Comparison of ENCODE assay signal across 8 mouse cellular contexts in genomic region chr14:105258379-105259034, GRCm38 (mm10). TPM values are rescaled to one million over a fixed set of nuclear protein-coding genes. Genes with fewer than 3 reads are reported as not detected.
DNase-seq lines count a peak whose midpoint lies in the region; ATAC-seq and TF ChIP-seq lines count a peak whose summit lies in the region.

TSS of gene Ndfip2 (plus strand) at chr14:105258573.

- peak; percentile 98 for ATAC-seq in forebrain, postnatal 0 days

- peak; percentile 64 to 84; a peak in 3 of 4 replicates for TF ChIP-seq POLR2A in MEL (IDR thresholded peaks at IDR 0.05; ENCODE audit: control insufficient read depth in 1 of 2, insufficient read depth in 1 of 2, low read depth in 1 of 2, low read length in 2 of 2, poor library complexity in 1 of 2)

- H3K27me3 ChIP-seq in MEL (ENCODE audit: control insufficient read depth in 1 of 2, insufficient read depth in 2 of 2, low read length in 2 of 2), result no peaks in the 10 kb centered on the region; a peak in 1 of 4 replicates
- H3K27me3 ChIP-seq in forebrain, postnatal 0 days (ENCODE audit: insufficient read depth, low read length), result no peaks in the 10 kb centered on the region

- H3K36me3 ChIP-seq in MEL (ENCODE audit: control insufficient read depth in 1 of 2, insufficient read depth in 2 of 2, low read length in 2 of 2), result peaks cover 0 to 5% of the 10 kb centered on the region in 2 experiments; a peak in 3 of 4 replicates
- no peaks in the 10 kb centered on the region for H3K36me3 ChIP-seq in forebrain, postnatal 0 days (ENCODE audit: insufficient read depth)

- peak within 1 kb of the TSS; percentile 81 to 93 for H3K4me3 ChIP-seq in MEL (ENCODE audit: control insufficient read depth in 1 of 2, insufficient read depth in 1 of 2, low read depth in 2 of 2, low read length in 2 of 2)
- peak within 1 kb of the TSS; percentile 74 for H3K4me3 ChIP-seq in forebrain, postnatal 0 days (ENCODE audit: low read depth, low read length)

- TF ChIP-seq CTCF in MEL (IDR thresholded peaks at IDR 0.05 in 2 of 3, conservative IDR thresholded peaks at IDR 0.05 in 1 of 3; ENCODE audit: control insufficient read depth in 1 of 3, insufficient read depth in 1 of 3, low read depth in 2 of 3, low read length in 3 of 3, poor library complexity in 1 of 3, severe bottlenecking in 1 of 3), result no peak
- peak; percentile 36; the same call in 1 of the 2 replicates for TF ChIP-seq CTCF in forebrain, postnatal 0 days (IDR thresholded peaks at IDR 0.05; ENCODE audit: low read depth)

- 3% methylated on average over 68 of the region's 70 CpGs for WGBS in forebrain, postnatal 0 days

- no peak for TF ChIP-seq EP300 in MEL (IDR thresholded peaks at IDR 0.05; ENCODE audit: low read depth in 1 of 2, low read length in 2 of 2)

- H3K4me2 ChIP-seq in forebrain, postnatal 0 days (ENCODE audit: low read depth), result peak within 1 kb of the TSS; percentile 65

- peak within 1 kb of the TSS; percentile 41 for H3K27ac ChIP-seq in MEL (ENCODE audit: control insufficient read depth, low read depth, low read length)
- H3K27ac ChIP-seq in forebrain, postnatal 0 days (ENCODE audit: low read depth, low read length), result peak within 1 kb of the TSS; percentile 90

- H3K9ac ChIP-seq in MEL (ENCODE audit: control insufficient read depth, low read depth, low read length, poor library complexity, severe bottlenecking), result peak within 1 kb of the TSS; percentile 84
- peak within 1 kb of the TSS; percentile 89 for H3K9ac ChIP-seq in forebrain, postnatal 0 days

- peaks cover 16% of the 10 kb centered on the region for H3K79me2 ChIP-seq in MEL (ENCODE audit: control insufficient read depth, insufficient read depth, low read length, poor library complexity)

- peak; percentile 92 for DNase-seq in MEL (ENCODE audit: low read depth, low spot score)
- DNase-seq in cerebellum, adult 18-20 months, result peak; percentile 89 to 94
- DNase-seq in forebrain, postnatal 0 days, result peak; percentile 94
- peak; percentile 88 for DNase-seq in heart, postnatal 4 days
- peak; percentile 78 to 89 for DNase-seq in layer of hippocampus, postnatal 10 days (ENCODE audit: low spot score in 2 of 2)
- peak; percentile 87 for DNase-seq in lung, postnatal 10 days
- DNase-seq in ovary, postnatal 36 days (ENCODE audit: low spot score), result peak; percentile 88
- peak; percentile 90 for DNase-seq in thymus, postnatal 25 days

- no peaks in the 10 kb centered on the region for H3K9me3 ChIP-seq in MEL (replicated peaks; ENCODE audit: insufficient read depth, low read length)
- H3K9me3 ChIP-seq in forebrain, postnatal 0 days (ENCODE audit: low read length), result no peaks in the 10 kb centered on the region

- H3K4me1 ChIP-seq in MEL (ENCODE audit: control insufficient read depth in 1 of 2, insufficient read depth in 2 of 2, low read length in 2 of 2), result no peaks in the 10 kb centered on the region
- H3K4me1 ChIP-seq in forebrain, postnatal 0 days (ENCODE audit: insufficient read depth), result no peaks in the 10 kb centered on the region; the same call in 1 of the 2 replicates

- TF ChIP-seq RAD21 in MEL (IDR thresholded peaks at IDR 0.05; ENCODE audit: low read depth, low read length), result no peak

TF ChIP-seq in MEL, 35 proteins besides CTCF, POLR2A, EP300 and RAD21:
- TF ChIP-seq HCFC1 (IDR thresholded peaks at IDR 0.05; ENCODE audit: low read depth, low read length), result peak; percentile 75
- TF ChIP-seq ELF1 (IDR thresholded peaks at IDR 0.05; ENCODE audit: low read depth, low read length), result 0 out of 2 replicates have a peak, but pooled peaks have one; percentile 50
- no peak for TF ChIP-seq MAFK (IDR thresholded peaks at IDR 0.05; ENCODE audit: borderline replicate concordance, low read depth, low read length)
- peak; percentile 27; the same call in 1 of the 2 replicates for TF ChIP-seq TCF12 (IDR thresholded peaks at IDR 0.05; ENCODE audit: low read depth, low read length)
- peak; percentile 59; the same call in 1 of the 2 replicates for TF ChIP-seq ZMIZ1 (IDR thresholded peaks at IDR 0.05; ENCODE audit: low read depth, low read length)
- TF ChIP-seq ZNF384 (IDR thresholded peaks at IDR 0.05; ENCODE audit: low read depth, low read length), result peak; percentile 86
- TF ChIP-seq UBTF (IDR thresholded peaks at IDR 0.05; ENCODE audit: borderline replicate concordance, insufficient read depth, low read depth, low read length), result 0 out of 2 replicates have a peak, but pooled peaks have one; percentile 72
- peak; percentile 38; the same call in 1 of the 2 replicates for TF ChIP-seq SIN3A (IDR thresholded peaks at IDR 0.05; ENCODE audit: low read length)
- TF ChIP-seq NRF1 (IDR thresholded peaks at IDR 0.05; ENCODE audit: insufficient read depth, low read depth, low read length, poor library complexity, severe bottlenecking), result peak; percentile 98
- TF ChIP-seq TAL1 (IDR thresholded peaks at IDR 0.05; ENCODE audit: low read length), result no peak
- 0 out of 2 replicates have a peak, but pooled peaks have one; percentile 55 for TF ChIP-seq NELFE (IDR thresholded peaks at IDR 0.05; ENCODE audit: low read depth, low read length)

RNA-seq across cellular contexts. Expression of gene Ndfip2, which starts in this region (rescaled TPM):
- total RNA-seq in MEL (2012; rRNA removed), result 13.7 and 16.6 TPM in 2 replicates
- 10 to 100 TPM in 1 of 2 experiments, not detected in 1; 26.3 TPM for polyA plus RNA-seq in MEL (2012; ENCODE audit: insufficient read depth in 1 of 2, insufficient read length in 2 of 2, low read depth in 1 of 2, low replicate concordance in 2 of 2, missing spikeins in 1 of 2)
- total RNA-seq in forebrain, postnatal 0 days (2014; rRNA removed), result 111 and 126 TPM in 2 replicates
- 86.5 and 97.6 TPM in 2 replicates for polyA plus RNA-seq in forebrain, postnatal 0 days (2015; fragmentation: Nextera tagmentation; extraction: Ambion mirVana)
- total RNA-seq in heart, postnatal 4 days (2021), result 10 to 100 TPM; 33.9 to 35.4 TPM
- total RNA-seq in layer of hippocampus, postnatal 10 days (2021), result 10 to 100 TPM; 75.8 to 89.5 TPM

Comparison
In these comparisons a context has a peak if more than half of its experiments do, and no peak if none do; other contexts are left out.
1. Peak in every context shown above with its lines: DNase-seq, ATAC-seq, H3K4me3 ChIP-seq and H3K27ac ChIP-seq.